8 mouse cellular contexts compared by ENCODE assay signal in genomic region chr6:83155552-83156238, GRCm38 (mm10). TPM values are rescaled to one million over a fixed set of nuclear protein-coding genes. Genes with fewer than 3 reads are reported as not detected.
DNase-seq lines count a peak whose midpoint lies in the region; ATAC-seq and TF ChIP-seq lines count a peak whose summit lies in the region.

No protein-coding gene starts in this region.

- H3K27ac ChIP-seq in kidney, embryonic 15.5 days: no peak overlapping the region
- H3K27ac ChIP-seq in ES-Bruce4 (ENCODE audit: insufficient read depth, low read length): no peak overlapping the region
- H3K27ac ChIP-seq in embryonic facial prominence, embryonic 15.5 days (replicated peaks): no peak overlapping the region
- H3K27ac ChIP-seq in intestine, embryonic 16.5 days (ENCODE audit: low read length): no peak overlapping the region
- no peak overlapping the region for H3K27ac ChIP-seq in neural tube, embryonic 12.5 days

- WGBS in kidney, embryonic 15.5 days: 9% methylated on average over 23 of the region's 23 CpGs
- WGBS in embryonic facial prominence, embryonic 15.5 days: 6% methylated on average over 23 of the region's 23 CpGs
- WGBS in intestine, embryonic 16.5 days: 10% methylated on average over 23 of the region's 23 CpGs
- 7% methylated on average over 23 of the region's 23 CpGs for WGBS in neural tube, embryonic 12.5 days

- H3K36me3 ChIP-seq in kidney, embryonic 15.5 days: peaks cover 25% of the 10 kb centered on the region
- no peaks in the 10 kb centered on the region for H3K36me3 ChIP-seq in ES-Bruce4 (ENCODE audit: control insufficient read depth, insufficient read depth, low read length, poor library complexity, severe bottlenecking)
- H3K36me3 ChIP-seq in embryonic facial prominence, embryonic 15.5 days: peaks cover 23% of the 10 kb centered on the region
- H3K36me3 ChIP-seq in intestine, embryonic 16.5 days (ENCODE audit: control insufficient read depth, insufficient read depth, low read length): peaks cover 3% of the 10 kb centered on the region; the same call in 1 of the 2 replicates
- peaks cover 24% of the 10 kb centered on the region for H3K36me3 ChIP-seq in neural tube, embryonic 12.5 days

- H3K4me1 ChIP-seq in kidney, embryonic 15.5 days: peaks cover 11% of the 10 kb centered on the region
- H3K4me1 ChIP-seq in ES-Bruce4 (ENCODE audit: control insufficient read depth, insufficient read depth, low read length): no peaks in the 10 kb centered on the region
- peaks cover 17% of the 10 kb centered on the region for H3K4me1 ChIP-seq in embryonic facial prominence, embryonic 15.5 days
- H3K4me1 ChIP-seq in intestine, embryonic 16.5 days (ENCODE audit: control insufficient read depth, insufficient read depth, low read length): peaks cover 3% of the 10 kb centered on the region; the same call in 1 of the 2 replicates
- H3K4me1 ChIP-seq in neural tube, embryonic 12.5 days: peaks cover 23% of the 10 kb centered on the region

- ATAC-seq in kidney, embryonic 15.5 days (replicated peaks; ENCODE audit: low FRiP score): peak; percentile 17; the same call in 1 of the 2 replicates
- ATAC-seq in embryonic facial prominence, embryonic 15.5 days (ENCODE audit: insufficient number of reproducible peaks, low FRiP score, low TSS enrichment, low read depth): 0 out of 2 replicates have a peak, but pooled peaks have one; percentile 12
- no peak; the same call in 1 of the 2 replicates for ATAC-seq in intestine, embryonic 16.5 days
- ATAC-seq in neural tube, embryonic 12.5 days (ENCODE audit: low FRiP score, low read depth): peak; percentile 68

- peak overlapping the region; percentile 90 for H3K4me2 ChIP-seq in kidney, embryonic 15.5 days
- H3K4me2 ChIP-seq in embryonic facial prominence, embryonic 15.5 days (replicated peaks): peak overlapping the region; percentile 85
- peak overlapping the region; percentile 91 for H3K4me2 ChIP-seq in intestine, embryonic 16.5 days (ENCODE audit: low read depth, low read length)
- peak overlapping the region; percentile 86 for H3K4me2 ChIP-seq in neural tube, embryonic 12.5 days (replicated peaks)

- peak overlapping the region; percentile 44 for H3K9ac ChIP-seq in kidney, embryonic 15.5 days
- H3K9ac ChIP-seq in ES-Bruce4 (ENCODE audit: low read depth, poor library complexity, severe bottlenecking): peak overlapping the region; percentile 25; the same call in 1 of the 2 replicates
- peak overlapping the region; percentile 21; the same call in 1 of the 2 replicates for H3K9ac ChIP-seq in embryonic facial prominence, embryonic 15.5 days
- H3K9ac ChIP-seq in intestine, embryonic 16.5 days (ENCODE audit: low read depth, low read length): peak overlapping the region; percentile 60
- H3K9ac ChIP-seq in neural tube, embryonic 12.5 days: peak overlapping the region; percentile 54

- DNase-seq in kidney, adult 8-10 months: no peak
- DNase-seq in spleen, postnatal 36 days (ENCODE audit: low spot score in 2 of 2): no peak
- no peak for DNase-seq in thymus, postnatal 36 days

- H3K9me3 ChIP-seq in kidney, embryonic 15.5 days (replicated peaks): no peaks in the 10 kb centered on the region
- H3K9me3 ChIP-seq in ES-Bruce4 (replicated peaks; ENCODE audit: control insufficient read depth, insufficient read depth, low read length, poor library complexity, severe bottlenecking): no peaks in the 10 kb centered on the region
- H3K9me3 ChIP-seq in embryonic facial prominence, embryonic 15.5 days (replicated peaks): no peaks in the 10 kb centered on the region
- no peaks in the 10 kb centered on the region for H3K9me3 ChIP-seq in intestine, embryonic 16.5 days (ENCODE audit: control insufficient read depth, low read length)
- no peaks in the 10 kb centered on the region for H3K9me3 ChIP-seq in neural tube, embryonic 12.5 days

- H3K27me3 ChIP-seq in kidney, embryonic 15.5 days: peaks cover 13% of the 10 kb centered on the region
- no peaks in the 10 kb centered on the region for H3K27me3 ChIP-seq in ES-Bruce4 (ENCODE audit: control insufficient read depth, insufficient read depth, low read length, poor library complexity, severe bottlenecking)
- peaks cover 8% of the 10 kb centered on the region for H3K27me3 ChIP-seq in embryonic facial prominence, embryonic 15.5 days
- H3K27me3 ChIP-seq in intestine, embryonic 16.5 days (replicated peaks; ENCODE audit: control insufficient read depth, insufficient read depth, low read length): peaks cover 2% of the 10 kb centered on the region; the same call in 1 of the 2 replicates
- H3K27me3 ChIP-seq in neural tube, embryonic 12.5 days (replicated peaks): peaks cover 8% of the 10 kb centered on the region

- no peak for TF ChIP-seq CTCF in ES-Bruce4 (IDR thresholded peaks at IDR 0.05; ENCODE audit: low read depth, low read length)

- no peak for TF ChIP-seq POLR2A in ES-Bruce4 (IDR thresholded peaks at IDR 0.05; ENCODE audit: insufficient read depth, low read length)

- TF ChIP-seq EP300 in ES-Bruce4 (IDR thresholded peaks at IDR 0.05; ENCODE audit: insufficient read depth, low read depth, low read length): no peak

- peak overlapping the region; percentile 62 for H3K4me3 ChIP-seq in kidney, embryonic 15.5 days (replicated peaks)
- peak overlapping the region; percentile 82 for H3K4me3 ChIP-seq in ES-Bruce4 (ENCODE audit: low read depth, low read length)
- H3K4me3 ChIP-seq in embryonic facial prominence, embryonic 15.5 days (replicated peaks): peak overlapping the region; percentile 58
- H3K4me3 ChIP-seq in intestine, embryonic 16.5 days (ENCODE audit: low read length): peak overlapping the region; percentile 64
- peak overlapping the region; percentile 58 for H3K4me3 ChIP-seq in neural tube, embryonic 12.5 days

RNA-seq across cellular contexts. Expression of gene Wdr54, which starts 0.5 kb away (rescaled TPM):
- polyA plus RNA-seq in kidney, embryonic 15.5 days (2015; fragmentation: Nextera tagmentation; extraction: Ambion mirVana): 6.6 and 8.3 TPM in 2 replicates
- 7.3 and 7.9 TPM in 2 replicates for polyA plus RNA-seq in ES-Bruce4 (2011; ENCODE audit: insufficient read depth, insufficient read length, low read depth, missing spikeins)
- polyA plus RNA-seq in embryonic facial prominence, embryonic 15.5 days (2015; fragmentation: Nextera tagmentation; extraction: Ambion mirVana): 7.9 and 12.0 TPM in 2 replicates
- 2.9 and 4.6 TPM in 2 replicates for polyA plus RNA-seq in intestine, embryonic 16.5 days (2015; fragmentation: Nextera tagmentation; extraction: Ambion mirVana)
- 11.5 and 13.5 TPM in 2 replicates for polyA plus RNA-seq in neural tube, embryonic 12.5 days (2016; fragmentation: Nextera tagmentation; extraction: Ambion mirVana)

RNA-seq across cellular contexts. Expression of gene 1700003E16Rik, which starts 0.5 kb away (rescaled TPM):
- polyA plus RNA-seq in kidney, embryonic 15.5 days (2015; fragmentation: Nextera tagmentation; extraction: Ambion mirVana): 1.6 and 2.4 TPM in 2 replicates
- not detected in 2 replicates for polyA plus RNA-seq in ES-Bruce4 (2011; ENCODE audit: insufficient read depth, insufficient read length, low read depth, missing spikeins)
- polyA plus RNA-seq in embryonic facial prominence, embryonic 15.5 days (2015; fragmentation: Nextera tagmentation; extraction: Ambion mirVana): 10.3 and 17.2 TPM in 2 replicates
- 1.9 and 2.4 TPM in 2 replicates for polyA plus RNA-seq in intestine, embryonic 16.5 days (2015; fragmentation: Nextera tagmentation; extraction: Ambion mirVana)
- 2.6 TPM in 2 replicates for polyA plus RNA-seq in neural tube, embryonic 12.5 days (2016; fragmentation: Nextera tagmentation; extraction: Ambion mirVana)

RNA-seq across cellular contexts. Expression of gene Dctn1, which starts 10.0 kb away (rescaled TPM):
- polyA plus RNA-seq in kidney, embryonic 15.5 days (2015; fragmentation: Nextera tagmentation; extraction: Ambion mirVana): 89.2 and 93.9 TPM in 2 replicates
- 41.5 and 52.4 TPM in 2 replicates for polyA plus RNA-seq in ES-Bruce4 (2011; ENCODE audit: insufficient read depth, insufficient read length, low read depth, missing spikeins)
- polyA plus RNA-seq in embryonic facial prominence, embryonic 15.5 days (2015; fragmentation: Nextera tagmentation; extraction: Ambion mirVana): 98.7 and 103 TPM in 2 replicates
- 73.5 and 84.5 TPM in 2 replicates for polyA plus RNA-seq in intestine, embryonic 16.5 days (2015; fragmentation: Nextera tagmentation; extraction: Ambion mirVana)
- polyA plus RNA-seq in neural tube, embryonic 12.5 days (2016; fragmentation: Nextera tagmentation; extraction: Ambion mirVana): 181 and 196 TPM in 2 replicates

RNA-seq across cellular contexts. Expression of gene Rtkn, which starts 20.4 kb away (rescaled TPM):
- 31.5 and 33.7 TPM in 2 replicates for polyA plus RNA-seq in kidney, embryonic 15.5 days (2015; fragmentation: Nextera tagmentation; extraction: Ambion mirVana)
- polyA plus RNA-seq in ES-Bruce4 (2011; ENCODE audit: insufficient read depth, insufficient read length, low read depth, missing spikeins): 10.4 and 10.5 TPM in 2 replicates
- 62.8 and 63.2 TPM in 2 replicates for polyA plus RNA-seq in embryonic facial prominence, embryonic 15.5 days (2015; fragmentation: Nextera tagmentation; extraction: Ambion mirVana)
- 24.4 and 26.1 TPM in 2 replicates for polyA plus RNA-seq in intestine, embryonic 16.5 days (2015; fragmentation: Nextera tagmentation; extraction: Ambion mirVana)
- 33.7 and 38.0 TPM in 2 replicates for polyA plus RNA-seq in neural tube, embryonic 12.5 days (2016; fragmentation: Nextera tagmentation; extraction: Ambion mirVana)

RNA-seq across cellular contexts. Expression of gene Ino80b, which starts 30.5 kb away (rescaled TPM):
- 15.9 and 17.1 TPM in 2 replicates for polyA plus RNA-seq in kidney, embryonic 15.5 days (2015; fragmentation: Nextera tagmentation; extraction: Ambion mirVana)
- polyA plus RNA-seq in ES-Bruce4 (2011; ENCODE audit: insufficient read depth, insufficient read length, low read depth, missing spikeins): 9.0 and 11.6 TPM in 2 replicates
- 18.2 and 18.5 TPM in 2 replicates for polyA plus RNA-seq in embryonic facial prominence, embryonic 15.5 days (2015; fragmentation: Nextera tagmentation; extraction: Ambion mirVana)
- 8.2 and 8.8 TPM in 2 replicates for polyA plus RNA-seq in intestine, embryonic 16.5 days (2015; fragmentation: Nextera tagmentation; extraction: Ambion mirVana)
- 17.6 and 18.7 TPM in 2 replicates for polyA plus RNA-seq in neural tube, embryonic 12.5 days (2016; fragmentation: Nextera tagmentation; extraction: Ambion mirVana)
